Mouse (Mus musculus): ENCODE data around the gene Gfra1. TPM values are rescaled to one million over a fixed set of nuclear protein-coding genes. Genes with fewer than 3 reads are reported as not detected.

Gfra1 gene
- total RNA-seq, 2 experiments from 2014 or later, result 0.48 TPM; not detected in 1

DNA sequence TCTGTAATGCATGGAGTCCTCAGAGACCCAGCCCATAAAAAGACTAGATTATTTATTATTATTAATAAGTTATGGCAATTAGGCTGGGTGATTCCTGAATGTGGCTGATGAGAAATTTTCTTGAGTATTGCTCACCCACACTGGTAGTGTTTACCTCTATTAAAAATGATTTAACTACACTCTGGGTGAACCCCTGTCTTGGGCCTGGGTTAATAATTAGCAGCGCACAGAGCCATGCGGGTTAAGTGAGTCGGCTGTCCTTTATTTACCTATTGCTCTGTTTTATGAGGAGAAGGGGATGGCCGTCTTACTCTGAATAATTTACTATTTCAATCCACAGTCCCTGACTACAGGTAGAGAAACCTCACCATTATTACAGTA is 59.1 kb downstream of the Gfra1 start:
- no peak for ATAC-seq (ENCODE audit: poor library complexity, severe bottlenecking)

DNA sequence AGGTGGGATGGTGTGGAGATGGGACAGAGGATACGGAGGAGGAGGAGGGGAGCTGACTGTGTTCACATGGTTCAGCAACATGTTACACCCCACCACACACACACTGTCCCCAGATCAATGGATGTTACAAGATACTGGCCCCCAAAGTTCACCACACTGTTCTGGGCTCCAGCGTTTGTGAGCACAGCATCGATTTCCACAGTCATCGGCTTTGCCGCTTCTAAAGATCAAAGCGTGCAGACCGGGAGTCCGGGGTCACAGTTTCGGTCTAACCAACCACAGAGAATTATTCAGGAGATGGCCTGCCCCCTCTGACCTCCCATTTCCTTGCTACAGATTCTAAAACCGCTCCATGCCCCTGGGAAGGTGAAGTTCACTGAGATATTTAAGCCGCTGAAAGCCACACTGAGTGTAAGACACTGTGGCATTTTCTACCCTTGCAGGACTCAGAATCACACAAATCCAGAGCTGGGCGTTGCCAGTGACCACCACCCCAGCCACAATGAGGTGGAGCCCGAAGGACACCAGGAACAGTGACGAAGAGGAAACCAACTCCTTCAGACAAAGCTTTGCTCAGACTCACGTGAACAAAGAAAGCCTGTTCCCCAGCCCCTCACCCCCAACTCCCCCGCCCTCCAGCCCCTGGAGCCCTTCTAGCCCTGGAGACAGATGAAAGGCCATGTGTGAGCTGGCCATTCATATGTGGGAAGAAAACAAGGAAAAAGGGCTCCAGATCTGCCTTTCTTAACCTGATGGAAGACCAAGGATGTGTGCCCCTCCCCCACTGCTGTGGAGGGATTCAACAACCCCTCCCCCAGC is 59.7 kb downstream of the Gfra1 start:
- ATAC-seq (ENCODE audit: poor library complexity, severe bottlenecking), result no peak

DNA sequence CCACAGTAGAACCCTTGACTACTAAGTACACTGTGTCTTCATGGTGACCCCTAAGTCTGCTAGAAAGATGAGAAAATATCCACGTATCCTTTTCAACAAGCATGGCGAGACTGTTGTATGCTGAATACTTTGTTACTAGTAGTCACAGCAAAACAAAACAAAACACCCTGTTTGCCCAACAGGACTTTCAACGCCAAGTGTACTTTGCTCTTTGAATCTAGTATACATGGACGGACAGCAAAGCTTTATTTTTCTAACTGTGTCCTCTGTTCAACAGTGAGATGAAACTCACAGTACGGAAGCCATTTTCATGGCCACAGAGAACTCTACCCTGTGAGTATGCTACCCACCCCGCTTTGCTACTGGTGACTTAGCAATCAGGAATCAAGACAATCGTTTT is 62.6 kb downstream of the Gfra1 start:
- ATAC-seq (ENCODE audit: poor library complexity, severe bottlenecking), result no peak

DNA sequence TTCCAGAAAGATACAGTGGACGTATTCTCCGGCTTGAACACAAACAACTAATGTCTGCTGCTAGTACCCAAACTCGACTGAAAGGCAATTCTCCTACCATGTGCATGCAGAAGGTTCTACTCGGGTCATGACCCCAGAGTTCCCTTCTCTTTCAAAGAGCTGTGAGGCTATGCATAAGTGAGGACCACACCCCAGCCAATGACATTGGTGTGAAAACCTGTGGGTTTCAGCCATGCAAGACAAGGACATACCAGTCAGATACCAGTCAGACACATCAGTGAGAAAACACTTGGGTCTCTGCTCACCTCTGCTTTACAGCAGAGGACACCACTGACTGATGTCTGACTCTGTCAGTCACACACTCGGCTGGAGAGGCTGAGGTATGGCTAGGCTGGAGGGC is 63.9 kb downstream of the Gfra1 start:
- no peak for ATAC-seq (ENCODE audit: poor library complexity, severe bottlenecking)

DNA sequence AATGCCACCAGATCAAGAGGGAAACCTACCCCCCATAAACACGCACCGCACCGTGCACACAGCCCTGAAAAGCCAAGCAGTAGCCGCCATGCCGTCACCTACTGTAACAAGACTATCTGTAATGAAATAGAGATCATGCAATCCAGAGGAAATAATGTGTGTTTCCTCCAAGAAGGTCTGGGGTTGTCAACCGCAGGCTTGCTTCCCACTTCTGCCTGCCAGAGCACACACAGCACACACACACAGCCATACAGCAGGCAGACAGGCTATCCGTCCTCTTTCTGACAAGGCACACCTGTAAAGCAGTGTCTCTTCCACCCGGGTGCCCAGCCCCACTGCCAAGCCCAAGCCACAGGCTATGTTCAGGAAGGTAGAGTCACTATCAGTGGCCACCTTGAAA is 66.2 kb downstream of the Gfra1 start:
- ATAC-seq (ENCODE audit: poor library complexity, severe bottlenecking), result peak; percentile 88

DNA sequence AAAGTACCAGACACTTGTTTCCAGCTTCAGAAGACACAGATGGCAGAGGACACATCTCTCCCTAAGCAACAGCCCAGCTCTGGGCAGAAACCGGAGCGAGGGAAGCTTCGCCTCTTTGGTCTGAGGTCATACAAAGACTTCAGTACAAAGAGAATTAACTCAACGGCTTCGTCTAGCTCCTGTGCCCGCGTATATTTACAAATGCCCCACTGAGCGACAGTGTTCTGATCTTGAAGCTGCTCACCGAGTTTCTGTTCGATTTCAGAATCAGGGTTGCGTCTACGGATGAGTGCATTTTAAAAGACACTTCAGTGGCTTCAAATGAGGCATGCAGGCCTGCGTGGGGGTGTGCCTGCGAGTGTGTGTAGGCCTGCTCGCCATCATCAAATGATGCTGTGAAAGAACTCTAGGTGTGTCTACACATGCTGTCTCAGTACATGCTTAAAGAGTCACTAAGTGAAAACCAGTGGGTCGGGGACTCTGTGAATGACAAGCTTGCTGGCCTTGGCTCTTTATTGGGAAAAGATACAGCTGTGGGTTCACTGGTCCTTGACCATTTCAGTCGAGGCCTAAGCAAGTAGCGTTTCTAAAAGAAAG is 66.8 kb downstream of the Gfra1 start:
- no peak for ATAC-seq (ENCODE audit: poor library complexity, severe bottlenecking)

DNA sequence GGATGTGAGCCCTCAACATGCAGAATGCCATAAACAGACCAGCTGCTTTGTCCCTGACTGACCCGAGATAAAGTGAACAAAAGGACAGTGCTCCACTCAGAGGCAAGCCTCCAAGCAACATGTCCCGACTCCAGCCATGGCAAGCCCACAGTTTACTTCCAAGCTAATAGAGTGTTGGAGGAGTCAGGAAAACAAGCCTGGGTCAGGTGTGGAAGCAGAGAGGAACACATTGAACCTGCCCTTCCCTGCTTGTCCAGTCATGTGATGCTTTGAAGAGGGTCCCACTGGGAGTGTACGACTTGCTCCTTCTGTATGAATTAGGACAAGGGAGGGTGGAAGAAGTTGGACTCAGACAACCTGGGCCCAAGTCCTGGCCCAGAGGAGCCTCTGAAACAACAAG is 72.4 kb downstream of the Gfra1 start:
- ATAC-seq (ENCODE audit: poor library complexity, severe bottlenecking), result no peak

DNA sequence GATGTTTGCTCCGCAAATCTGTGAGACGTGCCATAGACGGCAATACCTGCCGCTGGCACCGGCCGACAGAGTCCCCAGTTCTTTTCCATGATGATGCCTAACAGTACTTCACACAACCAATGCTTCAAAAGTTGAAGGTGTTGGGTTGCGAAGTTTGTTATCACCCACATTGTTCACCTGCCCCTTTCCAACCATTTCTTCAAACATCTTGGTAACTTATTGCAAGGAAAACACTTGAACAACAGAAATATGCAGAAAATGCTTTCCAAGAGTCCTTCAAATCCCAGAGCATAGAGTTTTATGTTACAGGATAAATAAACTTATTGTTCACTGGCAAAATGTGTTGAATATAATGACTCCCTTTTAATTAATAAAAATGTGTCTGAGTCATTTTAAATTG is 73.2 kb downstream of the Gfra1 start:
- ATAC-seq (ENCODE audit: poor library complexity, severe bottlenecking), result no peak

DNA sequence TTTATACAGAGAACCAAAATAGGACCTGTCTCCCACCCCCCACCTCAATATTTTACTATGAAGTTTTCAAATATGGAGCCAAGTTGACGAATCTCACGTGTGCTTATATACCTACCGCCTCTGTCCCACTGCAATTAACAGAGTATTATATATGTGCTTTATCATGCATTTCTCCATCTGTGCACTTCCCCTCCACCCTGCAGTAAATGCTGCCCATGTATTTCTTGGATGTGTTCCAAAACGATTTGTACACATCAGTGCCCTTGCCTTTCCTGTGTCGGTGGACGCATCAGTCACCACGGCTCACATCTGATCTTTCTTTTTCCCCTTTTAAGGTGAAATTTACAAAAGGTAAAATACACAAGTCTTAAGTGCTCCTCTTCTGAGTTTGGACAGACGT is 77.7 kb downstream of the Gfra1 start:
- peak; percentile 66 for ATAC-seq (ENCODE audit: poor library complexity, severe bottlenecking)

DNA sequence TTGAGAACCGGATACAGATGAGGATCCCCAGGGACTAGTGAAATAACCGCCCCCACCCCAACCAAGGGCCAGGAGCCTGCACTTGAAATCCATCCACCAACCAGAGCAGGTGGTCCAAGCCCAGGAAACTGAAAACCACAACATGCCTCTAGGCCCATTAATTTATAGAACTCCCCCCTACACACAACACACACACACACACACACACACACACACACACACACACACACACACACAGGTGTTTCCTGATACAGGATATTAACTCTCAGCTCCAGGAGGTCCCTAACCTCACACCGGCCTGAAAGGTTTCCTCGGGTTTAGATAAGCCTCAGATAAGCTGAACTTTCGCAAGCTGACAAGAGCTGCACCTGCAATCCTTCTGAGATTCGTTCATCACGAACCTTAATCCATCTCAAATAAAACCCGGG is 79.0 kb downstream of the Gfra1 start:
- no peak for ATAC-seq (ENCODE audit: poor library complexity, severe bottlenecking)

DNA sequence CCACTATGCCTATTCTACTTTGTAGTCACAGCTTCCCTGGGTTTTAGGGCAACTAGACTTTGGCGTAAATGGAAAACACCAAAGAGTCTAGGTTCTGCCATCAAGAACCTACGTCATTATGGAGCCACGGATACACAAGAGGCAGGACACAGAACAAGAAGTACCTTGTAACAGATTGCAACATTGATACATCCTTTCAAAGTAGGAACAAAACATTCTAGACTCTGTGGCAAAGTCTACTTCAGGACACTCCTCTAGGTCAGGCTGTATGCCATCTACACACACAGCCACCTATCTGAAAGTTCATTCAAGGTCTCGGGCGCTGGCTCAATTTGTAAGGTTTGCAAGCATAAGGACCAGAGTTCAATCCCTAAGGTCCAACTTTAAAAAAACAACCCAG is 81.1 kb downstream of the Gfra1 start:
- peak; percentile 72 for ATAC-seq (ENCODE audit: poor library complexity, severe bottlenecking)

DNA sequence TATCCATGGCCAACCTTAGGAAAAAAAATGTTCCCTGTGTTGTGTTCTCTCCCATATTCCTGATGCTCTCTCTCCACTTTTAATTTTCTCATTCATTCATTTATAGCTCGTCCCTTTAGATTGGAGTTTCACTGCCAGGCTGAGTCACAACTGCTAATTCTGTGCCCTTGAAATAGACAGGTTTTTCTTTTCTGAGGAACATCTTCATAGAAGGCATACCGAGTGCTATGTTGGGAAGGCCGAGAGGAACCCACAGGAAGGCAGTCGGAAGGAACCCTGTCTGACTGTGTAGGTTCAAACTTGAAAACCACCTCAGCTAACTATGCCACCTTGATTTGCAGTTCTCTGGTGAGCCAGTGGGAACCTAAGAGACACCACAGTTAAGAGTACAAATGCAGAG is 81.6 kb downstream of the Gfra1 start:
- ATAC-seq (ENCODE audit: poor library complexity, severe bottlenecking), result no peak

DNA sequence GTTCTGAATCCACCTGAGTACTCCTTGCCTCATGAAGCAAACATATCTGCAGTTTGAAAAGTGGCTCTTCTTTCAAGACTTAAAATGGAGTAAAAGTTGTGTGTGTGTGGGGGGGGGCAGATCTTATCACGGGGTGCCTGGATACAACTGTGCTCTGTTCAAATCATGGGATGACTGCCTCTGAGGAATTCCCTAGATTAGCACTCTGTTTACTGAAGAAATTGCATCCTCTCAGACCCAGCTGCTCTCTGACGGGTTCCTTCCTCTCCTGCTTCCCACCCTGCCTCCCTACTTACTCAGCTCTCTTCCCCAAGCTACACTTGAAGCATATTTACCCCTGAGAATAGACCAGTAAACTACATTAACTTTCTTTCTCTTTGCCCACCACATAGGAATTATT is 87.2 kb downstream of the Gfra1 start:
- no peak for ATAC-seq (ENCODE audit: poor library complexity, severe bottlenecking)

DNA sequence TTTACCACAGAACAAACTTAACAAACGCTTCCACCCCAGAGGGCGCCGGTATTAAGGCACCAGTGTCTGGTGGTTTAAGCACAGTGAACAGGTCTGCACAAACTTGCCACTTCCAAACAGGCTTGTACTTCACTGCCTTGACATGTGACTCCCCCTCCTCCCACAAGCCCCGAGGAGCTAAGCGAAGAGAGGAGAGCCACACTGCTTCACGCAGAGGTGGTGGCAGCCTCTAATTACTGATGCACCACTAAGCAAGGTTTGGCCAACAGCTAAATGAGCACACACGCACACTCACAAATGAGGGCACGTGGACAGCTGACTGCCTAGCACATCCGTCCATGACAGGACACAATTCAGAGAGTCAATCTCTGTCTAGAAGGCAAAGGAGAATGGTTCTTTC is 91.0 kb downstream of the Gfra1 start:
- no peak for ATAC-seq (ENCODE audit: poor library complexity, severe bottlenecking)

DNA sequence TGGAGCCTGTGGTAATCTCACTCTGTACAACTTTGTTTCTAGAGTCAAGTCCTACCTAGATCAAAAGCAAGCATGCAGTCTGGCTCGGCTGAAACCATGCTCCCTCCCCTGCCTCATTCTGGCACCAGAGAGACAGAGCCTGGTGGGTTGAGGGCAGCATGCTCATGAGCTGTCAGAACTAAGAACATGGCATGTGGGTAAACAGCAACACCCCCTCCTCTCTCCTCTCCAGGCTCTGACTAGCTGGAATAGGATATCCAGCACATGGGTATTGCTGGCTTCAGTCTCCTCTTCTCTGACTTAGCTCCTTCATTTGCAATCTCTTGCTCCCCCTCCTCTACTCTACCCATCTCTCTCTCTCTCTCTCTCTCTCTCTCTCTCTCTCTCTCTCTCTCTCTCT is 94.7 kb downstream of the Gfra1 start:
- no peak for ATAC-seq (ENCODE audit: poor library complexity, severe bottlenecking)

DNA sequence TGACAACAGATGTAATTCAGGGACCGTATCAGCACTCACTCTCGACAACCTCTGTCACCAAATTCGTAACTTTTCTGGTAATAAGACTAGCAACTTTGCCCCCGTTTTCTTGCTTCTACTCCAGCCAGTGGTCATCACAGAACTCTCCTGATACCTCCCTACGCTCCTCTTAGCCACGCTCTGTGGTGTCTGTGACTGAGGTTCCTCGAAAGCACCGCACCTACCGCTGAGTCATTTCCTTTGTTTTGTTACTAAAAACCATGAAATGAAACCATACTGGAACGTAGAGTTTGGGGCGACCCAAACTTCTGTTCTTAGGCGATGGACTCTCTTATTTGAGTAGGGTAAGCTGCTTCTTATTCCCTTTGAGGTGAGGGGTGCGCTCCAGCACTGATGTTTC is 97.6 kb downstream of the Gfra1 start:
- ATAC-seq (ENCODE audit: poor library complexity, severe bottlenecking), result peak; percentile 59

DNA sequence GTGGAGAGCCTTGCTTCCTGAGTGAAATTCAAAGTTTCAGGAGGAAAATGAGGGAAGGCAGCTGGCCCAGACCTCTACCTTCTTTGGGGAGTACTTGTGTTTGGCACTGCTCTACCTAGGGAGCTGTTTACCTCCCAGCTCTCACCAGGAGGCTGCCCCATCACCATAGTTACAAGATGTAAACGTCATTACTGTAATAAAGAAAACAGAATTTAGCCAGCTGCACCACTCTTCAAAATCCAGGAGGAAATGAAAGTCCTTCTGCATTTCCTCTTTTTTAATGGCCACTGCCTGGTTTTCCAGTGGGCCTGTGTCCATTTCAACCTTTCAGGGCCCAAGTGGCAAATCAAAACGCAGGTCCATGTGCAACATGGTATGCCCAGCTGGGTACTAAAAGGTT is 101.8 kb downstream of the Gfra1 start:
- ATAC-seq (ENCODE audit: poor library complexity, severe bottlenecking), result peak; percentile 53; the same call in 1 of the 2 replicates

DNA sequence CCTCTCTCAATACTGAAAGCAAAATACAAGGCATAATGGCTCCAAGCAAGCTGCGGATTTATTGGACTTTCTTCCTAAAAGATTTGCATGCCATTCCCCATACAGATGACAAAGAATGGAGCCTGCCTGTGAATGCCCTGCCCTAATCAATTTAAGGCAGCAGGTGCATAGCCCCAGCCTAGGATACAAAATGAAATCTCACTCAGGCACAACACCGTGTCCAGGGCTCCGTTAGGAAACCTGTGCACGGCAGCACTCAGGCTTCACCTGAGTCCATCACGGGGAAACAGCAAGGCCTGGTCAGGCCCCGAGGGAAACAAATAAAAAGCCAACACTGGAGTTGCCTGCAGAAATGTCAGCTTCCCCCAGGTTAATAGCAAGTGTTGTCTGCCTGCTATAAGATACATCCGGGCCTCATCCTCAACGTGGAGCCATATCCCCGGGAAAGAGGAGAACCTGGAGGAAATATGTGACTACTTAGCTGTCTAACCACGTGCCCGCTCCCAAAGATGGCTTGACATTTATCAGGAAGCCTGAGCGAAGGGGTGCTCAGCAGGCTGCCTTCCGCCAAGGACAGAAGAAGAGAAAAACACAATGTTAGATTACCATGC is 102.3 kb downstream of the Gfra1 start:
- no peak for ATAC-seq (ENCODE audit: poor library complexity, severe bottlenecking)

DNA sequence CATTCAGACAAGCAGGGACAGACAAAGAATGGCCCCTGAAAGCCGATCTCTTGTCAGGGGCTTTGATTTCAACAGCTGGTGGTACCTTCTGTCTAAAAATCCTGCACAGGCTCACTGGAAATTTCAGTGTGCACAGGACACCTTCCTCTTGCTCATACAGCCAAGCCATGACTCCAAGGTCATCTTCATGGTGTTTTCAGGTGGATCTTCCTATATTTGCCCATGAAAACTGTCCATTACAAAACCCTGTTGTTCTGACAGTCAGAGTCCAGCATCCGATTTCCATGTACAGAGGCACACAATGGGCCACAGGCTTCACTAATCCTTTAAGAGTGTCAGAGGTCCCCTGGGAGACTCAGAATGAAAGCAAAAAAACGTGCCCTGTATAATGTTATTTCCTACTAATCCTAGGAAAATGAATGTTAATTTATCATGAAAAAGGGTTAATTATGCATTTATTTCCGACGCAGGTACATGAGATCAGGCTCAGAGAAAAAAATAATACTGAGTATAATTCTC is 105.8 kb downstream of the Gfra1 start:
- ATAC-seq (ENCODE audit: poor library complexity, severe bottlenecking), result no peak

DNA sequence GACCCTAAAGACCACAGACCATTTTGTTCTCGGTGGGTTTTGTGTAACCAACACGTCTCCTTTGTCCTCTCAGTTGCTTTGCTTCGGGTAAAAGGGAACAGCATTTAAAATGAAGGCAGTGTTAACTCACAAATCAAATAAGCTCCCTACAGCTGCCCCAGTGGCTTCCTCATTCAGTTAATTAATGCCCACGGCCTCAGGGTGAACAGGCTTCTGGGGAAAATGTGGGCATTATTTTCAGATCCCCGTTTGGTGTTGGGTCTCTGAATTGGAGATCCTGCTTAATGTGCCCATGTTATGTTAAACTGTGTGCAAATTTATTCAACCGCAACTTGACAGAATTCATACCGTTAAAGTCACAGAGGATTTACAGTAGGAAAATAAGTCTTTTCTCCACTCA is 110.6 kb downstream of the Gfra1 start:
- ATAC-seq (ENCODE audit: poor library complexity, severe bottlenecking), result no peak

DNA sequence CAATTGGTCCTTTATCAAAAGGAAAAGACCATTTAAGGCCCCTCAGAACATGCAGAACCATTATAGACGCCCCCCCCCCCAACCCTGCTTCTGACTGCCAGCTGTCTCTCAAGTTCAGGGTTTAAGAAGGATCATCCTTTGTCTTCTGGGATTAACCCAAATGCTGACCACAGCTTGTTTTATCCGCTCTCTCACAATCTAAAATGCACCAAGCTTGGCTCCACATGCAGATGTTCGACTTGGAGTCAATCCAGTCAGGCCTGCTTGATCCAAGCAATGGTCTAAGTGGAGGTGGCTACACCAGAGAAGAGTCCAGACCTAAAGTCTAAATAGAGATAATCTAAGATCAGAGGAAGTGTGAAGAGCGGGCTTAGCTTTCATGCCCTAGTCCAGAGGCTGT is 114.4 kb downstream of the Gfra1 start:
- ATAC-seq (ENCODE audit: poor library complexity, severe bottlenecking), result no peak

DNA sequence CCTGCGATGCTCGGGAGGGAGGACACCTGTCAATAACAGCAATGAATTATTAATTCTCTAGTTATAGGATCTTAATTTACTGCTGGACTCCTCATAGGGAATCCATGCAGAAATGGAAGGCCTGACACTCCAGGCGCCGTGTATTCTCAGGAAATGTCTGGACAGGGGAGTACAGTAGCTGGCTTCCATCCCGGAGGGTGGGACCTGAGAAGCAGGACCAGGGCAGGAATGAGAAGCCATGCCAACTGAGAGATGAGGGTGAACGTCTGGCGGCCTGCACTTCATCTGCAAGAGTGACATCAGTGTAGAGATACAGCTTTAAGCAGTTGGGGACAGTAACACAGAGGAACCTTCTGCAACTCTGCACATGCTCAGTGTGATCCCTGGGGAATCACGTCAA is 115.5 kb downstream of the Gfra1 start:
- no peak for ATAC-seq (ENCODE audit: poor library complexity, severe bottlenecking)

Measured in megakaryocyte, adult 5-6 weeks (primary cell).